Mouse (Mus musculus): ENCODE data around the gene Ppig. TPM values are rescaled to one million over a fixed set of nuclear protein-coding genes. Genes with fewer than 3 reads are reported as not detected.

The Ppig gene
- total RNA-seq, 1 experiment from 2014 or later, result 114 TPM

DNA sequence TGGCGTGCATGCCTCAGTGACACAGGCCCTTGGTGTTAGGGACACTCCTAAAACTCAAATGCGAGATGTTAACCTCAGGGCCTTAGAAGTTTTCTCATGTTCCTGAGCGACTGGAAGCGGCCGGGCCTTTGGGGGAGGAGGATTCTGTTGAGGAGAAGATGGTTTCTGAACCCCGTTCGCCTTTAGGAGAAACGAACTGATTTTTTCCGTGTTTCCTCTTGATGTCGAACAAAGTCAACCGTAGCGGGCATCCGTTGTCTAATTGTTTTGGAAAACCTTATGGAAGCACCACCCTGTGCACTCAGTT, 1.1 kb downstream of the Ppig start:
- no peak for ATAC-seq (replicated peaks; ENCODE audit: insufficient number of reproducible peaks, low FRiP score, low TSS enrichment, poor library complexity, severe bottlenecking)

DNA sequence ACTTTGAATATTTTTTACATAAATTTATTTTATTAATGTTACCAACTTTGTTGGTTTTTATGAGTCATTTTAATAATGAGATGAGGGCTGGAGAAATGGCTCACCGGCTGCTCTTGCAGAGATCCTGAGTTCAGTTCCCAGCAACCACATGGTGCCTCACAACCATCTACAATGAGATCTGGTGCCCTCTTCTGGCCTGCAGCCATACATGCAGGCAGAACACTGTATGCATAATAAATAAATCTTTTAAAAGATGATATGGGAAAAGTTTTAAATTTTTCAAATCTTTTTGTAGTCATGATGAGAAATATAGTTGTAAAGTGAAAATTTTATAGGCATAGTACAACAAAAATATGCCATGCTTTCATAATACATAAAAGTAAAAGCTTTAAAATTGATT, 22.7 kb downstream of the Ppig start:
- no peak for ATAC-seq (replicated peaks; ENCODE audit: insufficient number of reproducible peaks, low FRiP score, low TSS enrichment, poor library complexity, severe bottlenecking)

DNA sequence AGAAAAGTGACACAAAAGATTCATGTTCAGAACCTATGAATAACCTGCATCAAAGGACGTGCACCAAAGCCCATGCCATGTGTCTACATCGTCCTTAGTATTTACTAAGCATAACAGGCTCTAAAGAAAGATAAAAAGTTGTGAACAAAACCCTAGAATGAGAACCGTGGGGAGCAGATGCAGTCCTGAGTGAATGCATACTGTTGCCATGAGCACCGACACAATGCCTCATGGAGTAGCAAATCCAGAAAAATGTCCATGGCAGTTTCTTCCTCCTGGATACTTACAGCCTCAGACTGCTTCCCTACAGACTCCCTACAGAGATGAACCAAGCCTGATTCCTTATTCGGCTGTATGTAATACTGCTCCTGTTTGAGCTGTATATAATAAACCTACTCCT, 38.6 kb downstream of the Ppig start:
- ATAC-seq (replicated peaks; ENCODE audit: insufficient number of reproducible peaks, low FRiP score, low TSS enrichment, poor library complexity, severe bottlenecking), result no peak

DNA sequence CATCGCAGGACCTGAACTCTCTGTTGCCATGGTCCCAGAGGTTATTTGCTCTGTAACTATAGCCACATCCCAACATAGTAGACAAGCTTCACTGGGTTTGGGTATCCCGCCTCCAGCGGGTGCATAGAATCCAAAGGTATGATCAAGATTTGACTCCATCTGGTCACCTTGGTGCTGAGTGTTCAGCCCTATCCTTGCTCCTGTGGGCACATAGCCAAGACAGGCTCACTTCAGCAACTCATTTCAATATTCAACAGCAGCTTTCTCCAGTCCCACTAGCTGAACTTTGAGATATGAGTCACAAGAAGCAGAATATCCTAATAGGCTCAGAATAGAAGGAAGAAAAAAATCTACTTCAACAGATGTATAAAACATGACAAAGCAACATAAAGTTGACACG, 41.0 kb downstream of the Ppig start:
- no peak for ATAC-seq (replicated peaks; ENCODE audit: insufficient number of reproducible peaks, low FRiP score, low TSS enrichment, poor library complexity, severe bottlenecking)

DNA sequence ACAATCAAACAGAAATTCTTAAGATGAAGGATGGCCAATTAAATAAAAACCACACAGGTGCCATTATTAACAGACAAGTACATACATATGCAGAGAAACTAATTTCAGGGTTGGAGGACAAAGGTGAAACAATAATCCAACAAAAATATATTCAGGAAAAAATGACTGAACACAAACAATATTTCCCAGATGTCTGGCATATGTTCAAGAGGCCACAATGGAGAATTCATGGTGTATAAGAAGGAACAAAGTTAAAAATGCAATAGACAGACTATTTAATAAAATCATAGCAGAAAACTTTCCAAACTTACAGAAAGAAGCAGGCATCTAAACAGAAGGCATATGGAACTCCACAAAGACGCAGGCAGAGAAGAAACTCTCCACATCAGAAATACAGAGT, 42.4 kb downstream of the Ppig start:
- no peak for ATAC-seq (replicated peaks; ENCODE audit: insufficient number of reproducible peaks, low FRiP score, low TSS enrichment, poor library complexity, severe bottlenecking)

DNA sequence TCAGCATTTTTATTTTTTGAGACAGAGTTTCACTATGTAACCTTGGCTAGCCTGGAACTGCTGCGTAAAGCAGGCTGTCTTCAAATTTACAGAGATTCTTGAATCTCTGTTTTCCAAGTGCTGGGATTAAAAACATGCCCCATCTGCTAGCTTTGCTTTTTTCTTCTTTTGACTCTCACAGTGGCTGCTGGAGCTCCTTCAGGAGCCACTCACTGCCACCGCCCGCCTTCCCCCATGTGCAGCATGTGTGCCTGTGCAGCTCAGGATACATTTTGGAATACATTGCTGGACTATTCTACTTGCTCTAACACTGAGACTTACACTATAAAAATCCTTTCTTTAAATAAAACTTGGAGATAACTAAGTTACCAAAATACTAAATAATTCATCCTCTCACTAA, 51.0 kb downstream of the Ppig start:
- no peak for ATAC-seq (replicated peaks; ENCODE audit: insufficient number of reproducible peaks, low FRiP score, low TSS enrichment, poor library complexity, severe bottlenecking)

DNA sequence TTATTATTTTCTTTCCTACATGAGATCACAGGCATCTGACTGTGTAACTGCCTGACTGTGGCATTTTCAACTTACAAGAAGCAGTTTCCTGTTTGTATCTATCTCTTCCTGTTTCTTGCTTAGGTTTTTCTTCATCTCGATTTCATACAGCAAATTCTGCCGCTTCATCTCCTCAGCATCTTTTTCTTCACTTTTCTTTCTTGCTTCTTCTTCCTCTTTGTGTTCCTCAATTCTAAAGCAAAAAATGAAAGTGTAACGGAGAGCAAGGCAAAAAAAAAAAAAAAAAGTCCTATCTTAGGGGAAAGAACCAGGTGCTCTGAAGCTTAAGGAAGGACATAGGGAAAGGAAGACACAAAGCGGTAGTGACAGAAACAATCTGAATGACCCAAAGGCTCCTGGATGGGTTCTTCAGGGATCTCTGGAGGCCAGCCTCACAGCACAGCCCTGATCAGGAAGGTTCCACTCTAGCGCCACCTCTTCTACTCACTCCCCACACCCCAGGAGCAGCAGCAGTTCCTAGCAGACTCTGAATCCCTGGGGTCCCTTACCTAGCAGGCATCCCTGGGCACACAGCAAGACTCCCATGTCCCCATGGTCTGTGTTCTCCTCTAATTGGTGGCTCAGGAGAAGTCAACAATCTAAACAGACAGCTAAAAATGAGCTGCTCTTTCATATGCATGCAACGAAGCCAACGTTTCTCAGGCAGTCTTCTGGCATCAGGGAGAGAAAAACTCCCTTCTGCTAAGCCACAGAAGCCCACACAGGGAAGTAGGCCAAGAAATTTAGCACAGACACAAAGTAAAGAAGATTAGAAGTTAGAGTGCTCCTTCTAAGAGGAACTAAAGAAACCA, 55.9 kb downstream of the Ppig start:
- no peak for ATAC-seq (replicated peaks; ENCODE audit: insufficient number of reproducible peaks, low FRiP score, low TSS enrichment, poor library complexity, severe bottlenecking)

DNA sequence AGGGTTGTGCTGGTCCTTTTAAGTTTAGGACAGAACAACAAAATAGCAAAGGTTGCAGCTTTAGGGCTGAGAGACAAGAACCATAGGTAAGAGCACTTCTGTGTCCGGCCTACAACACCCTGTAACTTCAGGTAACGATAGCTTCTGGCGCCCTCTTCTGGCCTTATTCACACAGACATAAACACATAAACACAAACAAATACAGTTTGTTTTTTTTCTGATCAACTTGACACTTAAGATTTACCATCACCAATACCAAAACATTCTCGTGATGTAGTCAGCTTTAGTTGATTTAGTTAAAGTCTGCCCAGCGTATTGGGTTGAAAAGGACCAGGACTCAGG, 56.5 kb downstream of the Ppig start:
- peak; percentile 53; the same call in 1 of the 2 replicates for ATAC-seq (replicated peaks; ENCODE audit: insufficient number of reproducible peaks, low FRiP score, low TSS enrichment, poor library complexity, severe bottlenecking)

DNA sequence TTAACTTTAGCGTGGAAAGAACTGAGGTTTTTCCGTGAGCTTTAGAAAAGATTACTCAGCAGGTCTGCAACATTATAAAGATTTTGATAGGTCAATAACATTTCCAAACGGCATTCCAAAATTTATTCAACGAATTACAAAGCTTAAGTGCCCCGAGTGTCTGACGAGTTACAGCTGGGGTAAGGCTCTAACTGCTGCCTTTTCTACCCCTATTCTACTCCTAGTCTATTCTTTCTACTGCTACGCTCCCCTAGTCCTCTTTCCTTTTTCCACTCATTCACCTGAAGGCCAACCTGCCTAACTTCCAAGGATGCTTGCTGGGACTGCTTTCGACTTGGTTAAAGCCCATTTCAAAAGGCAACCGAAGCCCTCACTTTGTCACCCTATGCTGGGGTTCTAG, 66.6 kb downstream of the Ppig start:
- ATAC-seq (replicated peaks; ENCODE audit: insufficient number of reproducible peaks, low FRiP score, low TSS enrichment, poor library complexity, severe bottlenecking), result no peak

DNA sequence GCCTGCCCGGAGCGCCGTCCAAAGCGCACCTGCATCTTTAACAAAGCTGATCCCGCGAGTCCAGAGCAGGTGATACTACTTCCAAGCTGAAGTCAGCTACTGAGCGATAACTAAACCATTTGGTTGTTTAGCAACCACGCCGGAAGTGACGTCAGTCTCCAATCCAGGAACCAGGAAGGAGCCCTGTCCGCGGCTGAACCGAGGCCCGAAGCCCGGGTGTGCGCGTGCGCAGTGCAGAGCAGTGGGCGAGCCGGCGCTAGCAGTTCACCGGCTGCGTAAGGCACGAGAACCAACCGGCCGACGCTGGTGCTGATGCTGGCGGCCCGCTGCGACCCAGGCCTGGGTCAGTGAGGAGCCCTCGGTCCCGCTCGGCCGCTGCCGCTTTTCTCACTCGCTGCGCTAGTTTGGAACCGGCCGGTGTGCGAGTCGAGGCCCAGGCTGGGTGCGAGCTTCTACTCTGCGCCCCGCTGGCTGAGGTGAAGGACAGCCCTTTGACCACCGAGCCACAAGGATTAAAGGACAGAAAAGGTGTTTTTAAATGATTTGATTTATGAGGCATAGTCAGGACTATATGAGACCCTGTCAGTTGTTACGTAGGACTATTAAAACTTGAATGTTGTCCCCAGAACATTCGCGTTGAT, 67.2 kb downstream of the Ppig start, which contains the start of the genes Ccdc173 and Phospho2:
Gene Ccdc173 (minus strand): TSS at position 147 of the 641 bp plus-strand sequence.
Gene Phospho2 (plus strand): TSS at position 195 of the 641 bp plus-strand sequence.
- ATAC-seq (replicated peaks; ENCODE audit: insufficient number of reproducible peaks, low FRiP score, low TSS enrichment, poor library complexity, severe bottlenecking), result peak; percentile 91

DNA sequence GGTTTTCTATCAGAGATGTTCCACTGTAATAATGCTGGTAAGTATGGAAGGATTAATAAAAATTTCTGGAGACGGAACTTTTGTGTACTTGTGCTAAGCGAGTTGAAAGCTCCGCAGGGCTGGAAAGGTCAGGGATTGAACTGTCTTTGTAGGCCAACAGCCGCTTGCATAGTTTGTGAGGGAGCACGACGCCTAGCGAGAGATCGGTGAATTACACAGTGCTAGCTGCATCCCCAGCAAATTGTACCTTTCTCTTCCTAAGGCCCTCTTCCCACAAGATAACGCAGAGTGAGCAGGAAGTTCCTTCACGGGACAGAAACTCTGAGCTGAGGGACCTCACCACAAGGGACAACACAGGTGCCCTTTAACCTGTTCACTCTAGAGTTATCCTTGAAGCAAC, 67.9 kb downstream of the Ppig start:
- ATAC-seq (replicated peaks; ENCODE audit: insufficient number of reproducible peaks, low FRiP score, low TSS enrichment, poor library complexity, severe bottlenecking), result peak; percentile 87

DNA sequence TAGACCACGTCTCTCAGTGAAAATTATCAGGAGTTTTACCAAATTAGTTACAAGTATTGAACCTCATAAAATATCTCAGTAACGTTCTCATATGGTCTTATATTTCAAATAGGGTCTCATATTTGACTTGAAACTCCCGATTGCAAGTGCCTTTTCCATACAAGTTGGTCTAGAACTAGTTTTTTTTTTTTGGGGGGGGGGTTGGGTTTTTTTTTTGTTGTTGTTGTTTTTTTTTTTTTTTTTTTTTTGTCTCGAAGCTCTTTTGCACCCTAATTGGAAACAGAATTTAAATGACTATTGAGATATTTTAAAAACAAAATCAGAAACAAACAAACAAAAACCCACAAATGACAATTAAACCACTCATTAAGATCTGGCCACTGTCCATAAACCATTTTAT, 68.4 kb downstream of the Ppig start:
- no peak for ATAC-seq (replicated peaks; ENCODE audit: insufficient number of reproducible peaks, low FRiP score, low TSS enrichment, poor library complexity, severe bottlenecking)

DNA sequence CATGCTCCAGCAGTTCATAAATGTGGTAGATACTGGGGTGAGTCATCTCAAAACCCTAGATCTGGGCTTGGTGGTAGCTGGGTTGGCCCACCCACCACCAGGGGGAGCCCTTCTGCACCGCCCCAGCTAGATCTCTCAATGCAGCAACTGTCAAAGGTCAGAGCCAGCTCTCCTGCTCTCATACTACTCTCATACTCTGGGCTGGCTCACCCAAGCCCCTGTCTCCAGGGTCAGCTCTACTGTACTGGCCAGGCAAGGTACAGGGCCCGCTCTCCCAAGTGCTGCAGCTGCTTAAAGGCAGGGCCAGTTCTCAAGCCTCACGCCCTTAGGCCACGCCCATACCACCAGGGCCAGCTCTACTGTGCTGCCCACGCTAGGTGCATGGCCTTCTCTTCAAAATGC, 80.6 kb downstream of the Ppig start:
- ATAC-seq (replicated peaks; ENCODE audit: insufficient number of reproducible peaks, low FRiP score, low TSS enrichment, poor library complexity, severe bottlenecking), result peak; percentile 95

Other genes starting within 250 kb of the Ppig start
- gene Lrp2, start 136.5 kb upstream of the Ppig start, total RNA-seq (2017), result not detected in 3 replicates
- 1.6 TPM in 1 of 3 replicates, not detected in the others for gene Bbs5, start 75.4 kb upstream of the Ppig start, total RNA-seq (2017)
- not detected in 3 replicates for gene Klhl41, start 52.4 kb upstream of the Ppig start, total RNA-seq (2017)
- gene Fastkd1, start 9.0 kb upstream of the Ppig start, total RNA-seq (2017), result 3.7 to 6.9 TPM (median 4.7 TPM) in 3 replicates
- gene Ccdc173, start 67.0 kb downstream of the Ppig start, total RNA-seq (2017), result 0.29 to 1.6 TPM in 2 of 3 replicates, not detected in the other
- gene Phospho2, start 67.1 kb downstream of the Ppig start, total RNA-seq (2017), result 37.0 to 42.6 TPM (median 39.9 TPM) in 3 replicates
- gene Klhl23, start 99.4 kb downstream of the Ppig start, total RNA-seq (2017), result 0.58 to 0.75 TPM in 2 of 3 replicates, not detected in the other
- gene Ssb, start 139.0 kb downstream of the Ppig start, total RNA-seq (2017), result 366 to 443 TPM (median 393 TPM) in 3 replicates
- gene Mettl5, start 163.1 kb downstream of the Ppig start, total RNA-seq (2017), result 11.0 to 31.6 TPM (median 23.8 TPM) in 3 replicates
- 45.1 to 118 TPM (median 111 TPM) in 3 replicates for gene Ubr3, start 174.7 kb downstream of the Ppig start, total RNA-seq (2017)

Measured in monocyte, adult 5-6 weeks (primary cell).